Mouse (Mus musculus): ENCODE measurements at regions not wholly inside any gene's neighbourhood (a gene's known extent, or its start where the extent isn't known, plus 50 kb on each side); places are given as distances from the start of the nearest gene placed in this dataset.
A peak's percentile ranks its signal among the peaks of the same experiment; 100 is the strongest.

DNA sequence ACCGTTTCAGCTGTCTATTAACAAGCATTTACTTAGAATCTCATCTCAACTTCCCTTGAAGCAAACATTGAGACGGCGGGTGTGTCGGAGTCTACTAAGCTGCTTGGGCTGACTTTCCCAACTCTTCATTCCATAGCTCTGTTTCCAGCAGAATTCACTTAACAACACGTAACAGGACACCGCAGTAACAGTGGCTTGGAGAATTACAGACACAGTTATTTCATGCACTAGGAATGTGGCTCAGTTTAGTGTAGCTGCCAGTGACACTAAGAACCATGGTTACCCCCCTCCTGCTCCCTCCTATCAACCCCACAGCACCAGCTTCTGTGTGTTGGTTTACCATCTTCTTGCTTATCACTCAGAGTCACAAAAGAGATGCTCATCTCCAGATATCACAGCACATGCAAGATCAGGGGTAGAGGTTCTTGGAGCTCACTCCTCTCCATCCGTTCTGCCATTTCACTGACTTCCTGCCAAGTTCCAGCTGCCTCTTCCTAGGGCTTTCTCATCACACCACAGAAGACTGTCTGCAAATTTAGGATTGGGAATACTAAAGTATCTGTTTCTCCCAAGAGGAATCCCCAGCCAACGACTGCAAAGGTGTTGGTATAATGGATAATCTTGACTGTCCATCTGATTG is 90.7 kb downstream of the Banf2 start:
- DNase-seq (ENCODE audit: low read depth, low spot score): no peak

DNA sequence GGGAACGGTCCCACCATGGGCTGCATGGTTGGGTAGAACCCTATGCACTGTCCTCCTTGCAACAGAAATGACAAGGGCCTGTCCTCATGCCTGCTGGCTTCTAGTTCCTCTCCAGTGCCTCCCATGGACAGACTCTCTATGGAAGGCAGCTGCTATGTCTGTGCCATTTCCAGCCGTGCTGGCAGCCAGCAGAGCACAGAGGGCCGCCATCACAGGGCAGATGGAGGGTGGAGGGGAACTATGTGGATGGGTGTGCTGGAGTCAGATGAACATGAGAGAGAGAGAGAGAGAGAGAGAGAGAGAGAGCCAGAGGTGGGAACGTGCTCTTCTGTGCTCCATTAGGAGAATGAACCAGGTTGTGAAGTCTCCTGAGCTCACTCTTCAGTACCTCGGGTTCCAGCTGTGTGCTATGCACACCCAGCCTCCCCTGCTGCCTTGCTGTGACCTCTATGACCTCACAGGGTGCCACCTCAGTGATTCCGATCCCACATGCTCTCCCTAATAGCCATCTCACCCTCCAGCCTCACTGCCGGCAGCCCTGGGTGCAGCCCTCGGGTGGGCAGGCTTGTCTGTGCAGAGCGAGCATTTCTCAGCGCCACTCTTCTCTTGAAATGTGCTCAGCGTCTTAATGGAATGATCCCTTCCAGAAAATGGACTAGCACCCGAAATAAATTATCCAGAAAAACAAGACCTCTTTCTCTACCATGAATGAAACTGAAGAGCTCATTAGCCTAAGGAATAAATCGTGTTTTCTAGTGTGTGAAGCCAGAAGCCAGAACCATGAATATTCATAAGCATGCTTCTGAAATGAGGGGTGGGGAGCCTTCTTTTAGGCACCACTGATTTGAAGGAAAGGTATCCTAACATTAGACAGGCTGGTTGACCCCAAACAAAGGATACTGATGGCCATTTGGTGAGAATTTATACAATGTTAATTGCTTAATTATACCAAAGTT is 94.5 kb downstream of the Banf2 start:
- DNase-seq (ENCODE audit: low read depth, low spot score): no peak

DNA sequence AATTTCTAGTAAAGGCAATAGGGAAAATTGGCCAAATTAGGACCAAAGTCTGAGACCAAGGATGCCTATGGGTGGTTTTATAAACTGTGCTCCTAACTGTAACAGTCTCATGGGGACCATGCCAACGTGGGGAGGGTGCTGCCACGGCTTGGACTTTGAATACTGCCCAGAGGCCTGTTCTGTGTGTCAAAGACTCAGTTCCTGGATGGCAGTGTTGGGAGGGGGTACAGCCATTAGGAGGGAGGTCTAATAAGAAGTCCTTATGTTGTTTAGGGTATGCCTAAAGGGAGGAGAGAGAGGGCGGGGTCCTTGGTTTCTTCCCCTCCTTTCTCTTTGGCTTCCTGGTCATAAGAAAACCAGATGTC is 95.2 kb downstream of the Banf2 start:
- no peak for DNase-seq (ENCODE audit: low read depth, low spot score)

DNA sequence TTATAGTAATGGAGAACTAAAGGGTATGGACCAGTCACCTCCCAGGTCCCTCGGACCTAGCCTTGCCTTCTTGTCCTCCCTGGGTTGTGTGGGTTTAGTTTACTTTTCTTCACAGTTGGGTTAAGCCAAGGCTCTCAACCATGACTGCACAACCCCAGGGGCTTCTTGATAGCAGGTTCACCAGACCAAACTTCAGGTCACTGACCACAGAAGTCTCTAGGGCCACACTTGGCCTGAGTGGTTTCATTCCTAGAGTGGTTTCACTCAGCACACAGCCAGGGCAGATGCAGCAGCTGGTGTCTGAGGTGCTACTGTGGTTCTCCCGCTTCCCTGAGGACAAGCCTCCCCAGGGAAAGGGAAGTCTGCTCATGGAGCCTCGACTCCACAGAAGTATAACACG is 95.7 kb downstream of the Banf2 start:
- DNase-seq (ENCODE audit: low read depth, low spot score): no peak

DNA sequence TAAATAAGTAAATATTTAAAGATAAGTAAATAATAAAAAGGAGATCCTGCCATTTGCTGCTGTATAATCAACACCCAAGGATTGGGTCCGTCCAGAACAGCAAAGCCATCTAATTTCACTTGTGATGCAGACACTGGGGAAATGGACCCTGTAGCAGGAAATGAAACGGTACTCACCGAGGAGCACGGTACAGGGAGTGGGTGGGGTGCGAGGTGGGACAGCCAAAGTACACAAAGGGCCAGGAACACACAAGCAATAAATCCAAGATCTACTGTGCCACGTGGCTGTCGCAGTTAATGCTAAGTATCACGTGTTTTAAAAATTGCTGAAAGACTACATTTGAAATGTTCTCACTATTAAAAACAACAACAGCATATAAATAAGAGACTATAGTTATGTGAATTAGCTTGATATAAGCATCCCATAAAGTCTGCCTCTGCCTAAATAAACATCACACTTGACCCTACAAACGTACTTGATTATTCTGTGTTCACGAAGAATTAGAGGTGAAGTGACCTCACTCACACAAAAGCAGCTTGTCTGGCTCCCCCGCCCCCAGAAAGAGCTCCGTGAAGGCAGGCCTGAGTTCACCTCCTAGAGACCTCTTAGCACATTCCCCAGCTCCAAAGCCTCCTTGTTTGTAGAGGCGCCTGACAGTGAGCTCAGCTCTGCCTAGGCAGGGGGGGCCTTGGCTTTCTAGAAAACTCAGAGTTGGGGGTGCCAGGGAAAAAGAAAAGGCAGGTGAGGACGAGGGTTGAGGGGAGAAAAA is 101.1 kb downstream of the Banf2 start:
- DNase-seq (ENCODE audit: low read depth, low spot score): no peak

DNA sequence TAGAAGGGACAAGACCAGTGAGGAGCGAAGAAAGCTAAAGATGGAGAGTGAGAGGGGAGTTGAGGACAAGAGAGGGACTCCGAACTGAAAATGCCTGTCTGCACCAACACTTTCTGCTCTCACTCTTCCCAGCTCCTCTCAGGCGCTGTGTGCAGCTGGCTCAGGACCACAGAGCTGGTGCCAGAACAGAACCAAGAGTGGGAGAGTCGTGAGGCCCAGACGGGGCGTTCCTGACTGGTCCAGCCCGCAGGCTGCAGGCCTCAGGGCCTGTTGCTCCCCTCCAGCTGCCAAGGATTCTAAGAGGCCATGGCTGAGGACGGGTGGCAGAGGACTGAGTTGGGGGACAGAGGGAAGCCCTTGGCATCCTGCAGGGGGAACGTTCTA is 101.7 kb downstream of the Banf2 start:
- no peak for DNase-seq (ENCODE audit: low read depth, low spot score)

DNA sequence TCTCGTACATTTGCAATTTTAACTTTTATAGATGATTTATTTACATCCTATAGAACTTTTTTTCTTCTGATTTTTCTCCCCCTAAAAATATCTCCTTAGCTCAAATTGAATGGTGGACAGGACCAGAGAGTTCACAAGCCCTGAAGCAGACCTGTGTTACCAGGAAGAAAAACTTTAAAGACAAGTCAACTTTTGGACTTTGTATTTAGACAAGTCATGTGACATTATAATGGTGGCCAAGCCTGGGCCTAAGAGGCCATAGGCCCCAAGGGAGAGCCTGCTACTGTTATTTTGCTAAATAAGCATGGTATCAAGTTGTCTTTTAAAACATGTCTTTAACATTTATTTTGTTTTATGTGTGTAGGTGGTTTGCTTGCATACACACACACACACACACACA is 102.7 kb downstream of the Banf2 start:
- DNase-seq (ENCODE audit: low read depth, low spot score): no peak

DNA sequence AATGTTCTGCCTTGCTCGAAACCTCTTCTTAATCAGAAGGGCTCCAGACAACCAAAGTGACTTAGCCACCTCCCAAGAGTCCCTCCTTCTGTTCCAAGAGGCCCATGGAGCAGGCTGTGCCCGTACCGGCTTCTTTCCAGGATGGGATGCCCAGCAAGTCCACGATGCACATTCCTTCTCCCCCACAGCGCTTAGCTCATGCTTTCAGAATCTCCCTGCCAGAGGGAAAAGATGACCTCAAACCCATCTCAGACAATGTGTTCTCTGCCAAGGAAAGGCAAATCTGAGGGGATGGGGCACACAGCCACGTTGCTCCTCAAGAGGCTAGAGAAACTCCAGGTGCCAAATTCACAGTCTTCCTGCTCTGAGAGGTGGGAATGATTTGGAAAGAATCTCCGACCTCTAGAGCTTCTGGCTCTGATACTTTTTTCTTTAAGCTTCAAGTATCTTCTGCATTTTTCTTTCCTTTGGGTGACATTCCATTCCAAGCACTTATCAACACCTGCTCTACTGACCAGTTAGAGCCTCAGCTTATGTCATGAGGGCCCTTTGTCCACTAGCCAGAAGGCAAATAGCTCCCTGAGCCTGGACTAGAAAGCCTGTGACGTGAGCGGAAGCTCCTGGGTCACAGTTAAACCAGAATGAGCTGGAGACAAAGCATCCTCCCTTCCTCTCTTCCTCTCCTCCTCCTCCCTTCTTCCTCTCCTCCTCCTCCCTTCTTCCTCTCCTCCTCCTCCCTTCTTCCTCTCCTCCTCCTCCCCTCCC is 110.9 kb downstream of the Banf2 start:
- DNase-seq (ENCODE audit: low read depth, low spot score): no peak

DNA sequence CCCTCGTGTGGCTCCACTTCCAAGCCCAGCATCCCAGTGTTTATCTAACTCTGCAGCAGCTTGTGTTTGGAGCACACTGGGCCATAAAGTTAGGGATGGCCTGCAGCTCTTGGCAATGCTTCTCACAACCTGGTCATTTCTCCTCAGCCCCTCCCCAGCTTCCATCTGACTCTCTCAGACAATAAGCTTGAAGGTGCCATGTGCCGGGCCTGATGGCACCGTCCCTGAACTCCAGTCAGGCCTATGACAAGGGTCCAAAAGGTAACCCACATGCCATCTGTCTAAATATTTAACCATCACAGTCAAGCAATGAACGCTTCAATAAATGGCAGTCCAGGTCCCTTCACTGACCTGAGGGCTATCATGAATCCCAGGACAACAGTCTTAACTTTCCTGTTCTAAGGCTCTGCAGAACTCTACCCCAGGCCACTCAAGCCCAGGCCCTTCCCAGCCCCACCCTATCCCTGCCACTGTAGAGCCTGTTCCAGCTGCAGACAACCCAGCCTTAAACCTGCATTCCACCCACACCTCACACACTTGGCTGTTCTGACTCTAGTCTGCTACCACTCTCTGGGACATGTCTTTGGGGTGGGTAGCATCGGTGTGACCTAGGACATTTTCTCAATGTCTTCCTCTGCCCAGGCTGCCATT is 111.8 kb downstream of the Banf2 start:
- DNase-seq (ENCODE audit: low read depth, low spot score): no peak

DNA sequence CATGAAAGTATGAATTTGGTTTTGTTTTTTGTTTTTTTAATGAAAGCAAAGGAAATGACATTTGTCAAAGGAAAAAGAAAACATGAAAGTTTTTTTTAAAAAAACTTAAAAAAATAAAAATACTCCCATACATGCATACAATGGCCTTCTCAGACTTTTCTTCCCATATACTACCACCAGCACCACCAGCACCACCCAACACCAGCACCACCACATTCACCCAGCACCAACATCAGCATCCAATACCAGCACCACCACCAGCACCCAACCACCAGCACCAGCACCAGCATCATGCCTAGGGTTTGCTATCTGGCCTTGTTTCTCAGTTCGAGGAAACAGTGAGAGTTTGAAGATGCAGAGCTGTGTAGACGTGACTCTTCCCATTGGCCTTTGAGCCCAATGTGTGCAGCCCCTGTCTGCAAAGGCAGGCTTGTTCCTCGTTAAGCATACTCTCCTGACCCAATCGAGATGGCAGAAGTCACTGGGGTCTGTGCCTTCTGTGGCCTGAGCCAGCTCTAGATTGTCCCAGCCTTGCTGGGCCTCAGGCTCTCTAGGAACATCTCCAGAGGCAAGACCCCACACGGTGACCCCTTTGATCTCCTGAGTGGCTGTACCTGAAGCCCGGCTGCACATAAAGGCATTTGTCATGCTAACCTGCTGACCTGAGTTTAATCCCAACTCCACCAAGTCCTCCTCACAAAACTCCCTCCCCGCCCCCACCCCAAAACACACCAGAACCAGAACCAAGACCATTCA is 113.8 kb upstream of the Mgme1 start:
- DNase-seq (ENCODE audit: low read depth, low spot score): no peak

DNA sequence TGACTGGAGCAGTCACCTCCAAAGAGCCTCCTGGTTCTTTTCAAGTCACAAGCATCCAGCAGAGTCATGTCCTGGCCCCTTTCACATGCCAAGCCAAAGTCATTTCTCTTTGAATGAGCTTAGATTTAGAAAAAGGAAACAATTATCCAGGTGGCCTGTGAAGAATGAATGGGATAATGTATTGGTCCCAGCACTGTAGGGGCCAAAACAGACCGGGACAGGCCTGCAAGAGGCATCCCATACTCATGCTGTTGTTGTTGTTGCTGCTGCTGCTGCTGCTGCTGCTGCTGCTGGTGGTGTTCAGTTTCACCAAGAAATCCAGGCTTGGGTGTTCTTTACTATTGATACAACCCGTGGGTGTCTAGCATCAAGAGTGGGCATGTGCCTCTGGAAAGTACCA is 113.1 kb upstream of the Mgme1 start:
- DNase-seq (ENCODE audit: low read depth, low spot score): no peak

DNA sequence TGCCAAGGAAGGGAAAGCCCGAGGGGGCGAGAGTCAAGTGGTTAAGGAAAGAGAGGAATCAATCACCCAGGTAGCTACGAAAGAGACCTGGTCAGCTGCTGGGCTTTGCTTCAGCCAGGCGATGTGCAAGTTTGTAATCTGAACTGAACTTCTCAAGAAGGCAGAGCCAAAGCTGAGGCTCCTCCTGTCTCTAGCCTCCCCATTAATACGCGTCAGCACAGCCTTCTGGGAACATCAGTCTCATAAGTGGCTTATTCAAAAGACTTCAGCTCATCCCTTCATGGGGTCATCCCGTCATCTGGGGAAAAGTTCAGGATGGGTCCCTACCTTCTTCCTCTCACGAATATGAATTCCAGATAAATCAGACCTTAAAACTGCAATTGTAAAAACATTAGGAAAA is 112.2 kb upstream of the Mgme1 start:
- no peak for DNase-seq (ENCODE audit: low read depth, low spot score)

DNA sequence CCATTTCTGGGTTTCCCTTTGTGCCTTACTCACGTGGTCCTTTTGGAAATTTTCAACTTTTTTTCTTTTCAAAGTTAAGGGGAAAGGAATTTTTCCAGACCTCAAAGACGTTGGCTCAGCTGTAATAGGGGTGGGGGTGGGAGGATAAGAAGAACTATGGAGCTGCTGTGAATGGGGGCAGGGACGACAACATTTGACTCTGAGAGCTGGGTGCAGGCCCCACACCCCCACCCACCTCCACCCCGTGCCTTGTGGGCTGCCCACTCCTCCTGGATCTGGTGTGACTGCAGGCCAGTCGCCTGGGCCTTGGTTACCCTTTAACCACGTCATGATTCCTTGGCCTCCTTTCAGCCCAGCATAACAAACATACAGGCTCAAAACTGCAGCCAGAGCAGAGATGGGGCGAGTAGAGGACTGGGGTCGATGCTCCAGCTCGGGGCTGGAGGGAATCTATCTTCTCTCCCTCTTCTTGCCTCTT is 110.6 kb upstream of the Mgme1 start:
- DNase-seq (ENCODE audit: low read depth, low spot score): no peak

DNA sequence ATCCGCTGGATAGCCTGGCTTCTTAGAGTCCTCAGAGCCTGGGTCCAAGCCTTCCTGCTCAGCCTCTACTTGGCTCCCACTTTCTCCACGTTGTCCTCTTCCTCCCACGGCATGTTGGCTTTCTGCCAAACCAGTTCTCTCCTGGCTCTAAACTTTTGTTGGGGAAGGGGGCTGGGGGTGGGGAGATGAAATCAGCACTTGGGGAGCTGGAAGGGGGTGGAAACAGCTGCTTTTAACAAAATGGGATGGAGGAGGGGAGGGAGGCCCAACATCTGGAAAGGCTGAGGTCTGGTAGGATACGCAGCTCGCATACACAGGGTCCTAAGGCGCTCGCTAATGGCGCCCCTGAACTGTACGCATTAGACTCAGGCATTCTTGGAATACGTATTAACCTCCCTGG is 110.0 kb upstream of the Mgme1 start:
- DNase-seq (ENCODE audit: low read depth, low spot score): no peak

DNA sequence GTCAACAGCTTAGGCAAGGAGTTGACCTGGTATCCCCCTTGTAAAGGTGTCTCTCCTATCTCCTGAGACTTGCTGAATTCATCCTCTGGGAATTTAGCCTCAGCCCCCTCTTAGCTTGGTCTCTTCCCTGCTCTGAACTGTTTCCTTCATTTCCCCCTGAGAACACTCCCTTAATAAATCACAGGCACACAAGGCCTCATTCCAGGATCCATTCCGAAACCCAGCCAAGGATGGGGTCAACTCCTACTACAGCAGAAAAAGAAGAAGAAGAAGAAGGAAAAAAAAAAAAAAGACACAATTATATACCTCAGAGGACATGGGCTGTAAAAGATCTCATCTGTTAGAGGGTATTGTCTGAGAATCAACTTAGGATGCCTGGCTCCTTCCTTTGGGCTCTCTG is 108.6 kb upstream of the Mgme1 start:
- DNase-seq (ENCODE audit: low read depth, low spot score): no peak

DNA sequence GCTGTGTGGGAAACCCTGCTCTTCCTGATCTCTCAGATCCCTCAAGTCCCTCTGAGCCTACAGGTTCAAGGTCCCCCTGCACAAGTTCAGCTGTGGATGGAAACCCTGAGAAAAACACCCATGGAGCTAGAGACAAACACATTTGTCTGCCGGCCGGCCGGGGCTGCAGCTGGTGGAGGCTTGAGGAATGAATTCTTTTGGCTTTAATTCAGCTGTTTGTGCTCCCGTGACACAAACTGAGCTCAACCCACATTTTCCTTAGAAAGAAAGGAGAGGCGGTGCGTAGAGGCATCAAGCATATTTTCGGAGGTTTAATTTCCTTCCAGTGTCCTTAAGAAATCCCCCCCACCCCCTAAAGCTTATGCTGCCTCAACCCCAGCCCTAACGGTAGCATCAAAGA is 106.4 kb upstream of the Mgme1 start:
- no peak for DNase-seq (ENCODE audit: low read depth, low spot score)

DNA sequence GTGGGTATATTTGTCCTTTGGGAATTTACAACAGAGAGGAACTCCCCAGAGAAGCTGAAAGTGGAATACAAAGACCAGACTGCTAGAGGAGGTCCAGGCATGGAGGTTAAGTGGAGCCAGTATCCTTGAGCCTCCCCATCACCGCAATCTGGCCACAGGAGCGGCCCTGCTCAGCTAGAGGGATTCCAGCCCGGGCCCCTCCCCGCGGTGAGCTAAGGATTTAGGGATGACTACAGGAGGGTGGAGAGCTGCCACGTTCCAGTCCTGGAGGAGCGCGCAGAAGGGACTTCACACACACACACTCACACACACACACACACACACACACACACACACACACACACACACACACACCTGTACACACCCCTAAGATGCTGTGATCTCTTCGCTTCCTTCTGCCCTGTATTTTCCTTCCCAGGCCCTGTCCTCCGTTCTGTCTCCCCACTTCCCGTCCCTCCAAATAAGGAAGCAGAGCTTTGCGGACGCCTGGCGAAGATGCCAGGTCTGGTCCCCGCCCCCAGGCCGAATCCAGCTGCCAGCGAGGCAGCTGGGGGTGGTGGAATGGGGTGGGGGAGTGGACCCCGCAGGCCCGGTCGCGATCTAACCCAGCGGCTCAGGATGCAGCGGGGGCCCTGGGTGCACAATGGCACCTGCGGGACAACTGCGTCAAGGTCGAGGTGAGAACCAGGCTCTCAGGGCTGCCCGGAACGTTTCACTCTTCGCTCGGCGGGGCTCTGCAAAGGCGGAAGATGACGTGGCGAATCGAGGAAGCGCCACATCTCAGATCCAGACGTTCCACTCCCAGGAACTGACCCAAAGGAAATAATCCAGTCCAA is 105.3 kb upstream of the Mgme1 start:
- DNase-seq (ENCODE audit: low read depth, low spot score): peak; percentile 76

DNA sequence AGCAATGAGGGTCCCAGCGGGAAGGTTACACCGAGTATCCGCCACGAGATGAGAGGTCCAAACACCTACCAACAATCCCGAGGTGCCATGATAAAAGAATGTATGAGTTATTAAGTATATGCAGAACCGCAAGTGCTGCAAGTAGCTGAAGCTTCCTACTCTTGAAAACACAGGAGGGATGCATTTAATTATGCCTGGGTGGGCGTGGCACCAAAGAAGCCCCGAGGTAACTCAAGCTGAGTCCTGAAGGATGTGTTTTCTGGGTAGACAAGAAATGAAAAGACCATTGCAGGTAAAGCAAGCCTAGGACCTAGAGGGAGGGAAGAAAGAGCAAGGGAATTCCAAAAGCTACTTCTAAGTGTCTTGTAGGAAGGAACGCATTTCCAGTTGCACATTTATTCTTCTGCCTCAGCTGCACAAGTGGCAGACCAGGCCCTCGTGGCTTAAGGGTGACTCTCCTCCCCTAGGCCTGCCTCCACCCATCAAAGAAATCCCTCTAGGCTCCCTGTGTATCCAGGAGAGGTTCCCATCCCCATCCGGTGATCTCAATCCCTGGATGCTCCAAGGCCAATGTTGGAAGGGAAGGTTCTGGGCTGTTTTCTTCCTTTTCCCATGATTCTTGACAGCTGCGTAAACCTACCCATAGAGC is 104.2 kb upstream of the Mgme1 start:
- DNase-seq (ENCODE audit: low read depth, low spot score): no peak

DNA sequence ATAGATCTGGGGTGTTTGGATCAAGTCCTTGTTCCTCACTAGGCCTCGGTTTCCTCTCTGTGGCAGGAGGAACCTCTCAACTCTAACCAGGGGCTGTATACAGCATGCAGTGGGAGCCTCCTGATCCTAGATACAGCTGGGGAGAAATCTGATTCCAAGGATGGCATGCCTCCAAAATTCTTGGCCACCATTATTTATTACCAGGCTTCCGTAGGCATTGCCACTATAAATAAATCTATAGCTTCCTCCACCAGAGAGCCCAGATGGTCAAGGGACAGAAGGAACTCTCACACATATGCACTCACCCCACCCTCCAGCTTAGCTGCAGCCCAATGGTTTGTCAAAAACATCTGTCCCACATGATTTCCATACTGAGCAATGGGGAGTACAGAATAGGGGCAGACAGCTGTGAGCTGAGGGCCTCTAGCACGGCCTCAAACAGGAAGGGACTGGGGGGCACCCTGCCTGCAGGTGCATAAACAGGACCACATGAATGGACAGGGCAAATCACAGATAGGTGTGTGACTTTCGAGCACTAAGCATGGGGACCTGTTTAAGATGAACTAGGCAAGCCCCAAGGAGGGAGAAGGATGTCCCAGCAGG is 100.8 kb upstream of the Mgme1 start:
- no peak for DNase-seq (ENCODE audit: low read depth, low spot score)
